ENCODE assay signal across 13 mouse cellular contexts in genomic region chr8:114814769-114815736, GRCm38 (mm10).
A peak's percentile ranks its signal among the peaks of the same experiment; 100 is the strongest.
DNase-seq lines count a peak whose midpoint lies in the region; ATAC-seq and TF ChIP-seq lines count a peak whose summit lies in the region.
"Had no signal": no experiment of that assay in that cellular context is flagged by ENCODE, and none has a peak within 500 bp of the region (broad histone marks: within the 10 kb centered on the region; RNA-seq: fewer than 3 reads in every experiment).

No protein-coding gene starts in this region.

- no peak overlapping the region for H3K4me2 ChIP-seq in hindbrain, embryonic 16.5 days (ENCODE audit: low read length)
- H3K4me2 ChIP-seq in hindbrain, postnatal 0 days (ENCODE audit: low read depth, low read length), result no peak overlapping the region
- H3K4me2 ChIP-seq: forebrain, embryonic 12.5 days; limb, embryonic 12.5 days had no signal

- H3K4me1 ChIP-seq in hindbrain, embryonic 16.5 days (ENCODE audit: control insufficient read depth, insufficient read depth, low read depth, low read length), result no peaks in the 10 kb centered on the region
- no peaks in the 10 kb centered on the region for H3K4me1 ChIP-seq in hindbrain, postnatal 0 days (ENCODE audit: insufficient read depth, low read length)

- H3K9ac ChIP-seq in hindbrain, embryonic 16.5 days (ENCODE audit: low read depth, low read length), result no peak overlapping the region
- no peak overlapping the region for H3K9ac ChIP-seq in hindbrain, postnatal 0 days (replicated peaks; ENCODE audit: low read length)
- H3K9ac ChIP-seq: forebrain, embryonic 12.5 days; limb, embryonic 12.5 days had no signal

- no peaks in the 10 kb centered on the region for H3K27me3 ChIP-seq in hindbrain, embryonic 16.5 days (replicated peaks; ENCODE audit: control insufficient read depth, insufficient read depth, low read length)
- H3K27me3 ChIP-seq in hindbrain, postnatal 0 days (ENCODE audit: insufficient read depth, low read length), result no peaks in the 10 kb centered on the region
- H3K27me3 ChIP-seq: CH12.LX had no signal

- 82% methylated on average over 10 of the region's 10 CpGs for WGBS in hindbrain, embryonic 16.5 days
- 78% methylated on average over 10 of the region's 10 CpGs for WGBS in hindbrain, postnatal 0 days

- no peak overlapping the region for H3K4me3 ChIP-seq in hindbrain, embryonic 16.5 days (ENCODE audit: low read length)
- H3K4me3 ChIP-seq in hindbrain, postnatal 0 days (ENCODE audit: low read length), result no peak overlapping the region
- H3K4me3 ChIP-seq: forebrain, embryonic 12.5 days; limb, embryonic 12.5 days had no signal

- peak; percentile 91 for DNase-seq in heart, adult 11 months
- no peak for DNase-seq in heart, postnatal 14 days
- peak; percentile 28 for DNase-seq in heart, postnatal 4 days
- no peak for DNase-seq in retina, embryonic 14.5 days (ENCODE audit: low spot score)
- DNase-seq in hindbrain, postnatal 0 days (ENCODE audit: low spot score), result no peak
- DNase-seq: cerebellum, postnatal 25 days; right cerebral cortex, postnatal 4 days had no signal

- no peaks in the 10 kb centered on the region for H3K9me3 ChIP-seq in hindbrain, embryonic 16.5 days (ENCODE audit: control insufficient read depth, low read length)
- H3K9me3 ChIP-seq in hindbrain, postnatal 0 days (ENCODE audit: low read length), result no peaks in the 10 kb centered on the region

- intact Hi-C loops in heart, postnatal 14 days (cut with DNase I), result no loop called here

- no peak for TF ChIP-seq CTCF in hindbrain, postnatal 0 days (IDR thresholded peaks at IDR 0.05; ENCODE audit: low read depth)

- no peaks in the 10 kb centered on the region for H3K36me3 ChIP-seq in hindbrain, embryonic 16.5 days (ENCODE audit: control insufficient read depth, insufficient read depth, low read length)
- no peaks in the 10 kb centered on the region for H3K36me3 ChIP-seq in hindbrain, postnatal 0 days (ENCODE audit: insufficient read depth, low read length)
- H3K36me3 ChIP-seq: forebrain, embryonic 12.5 days; limb, embryonic 12.5 days had no signal

- H3K27ac ChIP-seq in hindbrain, embryonic 16.5 days (ENCODE audit: low read depth, low read length), result no peak overlapping the region
- H3K27ac ChIP-seq in hindbrain, postnatal 0 days, result no peak overlapping the region
- H3K27ac ChIP-seq: forebrain, embryonic 12.5 days; limb, embryonic 12.5 days had no signal

- ATAC-seq in CD4-positive, CD25-positive, alpha-beta regulatory T cell, adult 4 months, result peak; percentile 86
- peak; percentile 68 for ATAC-seq in megakaryocyte progenitor cell, adult 5-6 weeks (replicated peaks; ENCODE audit: poor library complexity)
- ATAC-seq in hindbrain, embryonic 16.5 days, result no peak
- no peak for ATAC-seq in hindbrain, postnatal 0 days

Comparison
In these comparisons a context has a peak if more than half of its experiments do, and no peak if none do; other contexts are left out.
1. DNase-seq: peak in heart, adult 11 months (single experiment) and heart, postnatal 4 days (single experiment); none in heart, postnatal 14 days (0 of 2), retina, embryonic 14.5 days (single experiment) and hindbrain, postnatal 0 days (single experiment).
2. ATAC-seq: peak in CD4-positive, CD25-positive, alpha-beta regulatory T cell, adult 4 months (single experiment) and megakaryocyte progenitor cell, adult 5-6 weeks (single experiment); none in hindbrain, embryonic 16.5 days (single experiment) and hindbrain, postnatal 0 days (single experiment).